Mouse (Mus musculus) midbrain, embryonic 13.5 days (tissue): Measurements from ENCODE around the gene Gm45213. TPM values are rescaled to one million over a fixed set of nuclear protein-coding genes. Genes with fewer than 3 reads are reported as not detected.
"Not testable (repeated sequence)": the region's sequence is repeated elsewhere in the genome, so short reads cannot be mapped to it uniquely, and the experiment has no call there.

ENCODE experiments used
- ATAC-seq: fragments of 200-750 bp; cut with Nextera tagmentation; 2 replicates; pipeline ENCODE4 v1.8.0; 2017; ENCODE audit warnings: mild to moderate bottlenecking, moderate TSS enrichment, moderate library complexity
- H3K27ac ChIP-seq: fragments of 300-500 bp; sonication (generic); 2 replicates; pipeline ENCODE4 v1.5.1; 2015; ENCODE audit warnings: inconsistent platforms, mild to moderate bottlenecking, moderate library complexity
- H3K27me3 ChIP-seq: fragments of 300-500 bp; sonication (generic); 2 replicates; pipeline ENCODE4 v1.6.1; 2015; ENCODE audit warnings: mild to moderate bottlenecking, inconsistent platforms
- H3K36me3 ChIP-seq: fragments of 300-500 bp; sonication (generic); 2 replicates; pipeline ENCODE4 v1.6.1; 2015; ENCODE audit warnings: mild to moderate bottlenecking, inconsistent platforms
- H3K4me1 ChIP-seq: fragments of 300-500 bp; sonication (generic); replicated peaks from 2 replicates; pipeline ENCODE4 v1.6.1; 2015; ENCODE audit warnings: inconsistent platforms
- H3K4me2 ChIP-seq: fragments of 300-500 bp; sonication (generic); replicated peaks from 2 replicates; pipeline ENCODE4 v1.6.1; 2015; ENCODE audit warnings: moderate library complexity, mild to moderate bottlenecking, inconsistent platforms
- H3K4me3 ChIP-seq: fragments of 300-500 bp; sonication (generic); replicated peaks from 2 replicates; pipeline ENCODE4 v1.5.1; 2015; ENCODE audit warnings: mild to moderate bottlenecking, inconsistent platforms
- H3K9ac ChIP-seq: fragments of 300-500 bp; sonication (generic); replicated peaks from 2 replicates; pipeline ENCODE4 v1.6.1; 2015; ENCODE audit warnings: mild to moderate bottlenecking, inconsistent platforms
- H3K9me3 ChIP-seq: fragments of 300-500 bp; sonication (generic); 2 replicates; pipeline ENCODE4 v1.6.1; 2016; ENCODE audit warnings: mild to moderate bottlenecking, inconsistent platforms
- WGBS: fragments of 180-500 bp; shearing (Covaris S2); methylation state at CpG from one replicate; pipeline ENCODE4 v1.1.7; 2015; 5-methylcytosine and 5-hydroxymethylcytosine counted together
- polyA plus RNA-seq: library from polyadenylated mRNA; unstranded; fragments of >200 nt; fragmentation: Nextera tagmentation; extraction: Ambion mirVana; gene quantifications from 2 replicates; pipeline ENCODE4 v1.2.1, GENCODE M21; 2015

Gene Gm45213
- polyA plus RNA-seq, 1 experiment from 2014 or later: not detected

- ATAC-seq: no peak
- H3K4me2 ChIP-seq: no peak overlapping the region
- H3K9ac ChIP-seq: no peak overlapping the region
- no peaks in the 10 kb centered on the region for H3K4me1 ChIP-seq
- H3K36me3 ChIP-seq: no peaks in the 10 kb centered on the region
- no peak overlapping the region for H3K4me3 ChIP-seq
- no peaks in the 10 kb centered on the region for H3K9me3 ChIP-seq
- no peaks in the 10 kb centered on the region for H3K27me3 ChIP-seq
- no peak overlapping the region for H3K27ac ChIP-seq
- 70% methylated on average over 6 of the region's 6 CpGs for WGBS
These were observed 14.5 kb upstream of the Gm45213 start for GRCm38 (mm10) chr7:66028766-66029512.

GRCm38 (mm10) chr7:66036809-66037208 is 6.6 kb upstream of the Gm45213 start:
- Histone ChIP-seq H3K27ac (no peak overlapping the region), H3K9me3 (no peaks in the 10 kb centered on the region), H3K4me3 (no peak overlapping the region), H3K4me1 (0 out of 2 replicates have a peak, but pooled peaks cover 5% of the 10 kb centered on the region), H3K27me3 (no peaks in the 10 kb centered on the region), H3K4me2 (no peak overlapping the region), H3K9ac (no peak overlapping the region), H3K36me3 (no peaks in the 10 kb centered on the region)
- ATAC-seq: no peak
- 73% methylated on average over 8 of the region's 8 CpGs for WGBS

GRCm38 (mm10) chr7:66038261-66038660 is 5.1 kb upstream of the Gm45213 start:
- Histone ChIP-seq H3K4me3 (no peak overlapping the region), H3K9ac (no peak overlapping the region), H3K27me3 (no peaks in the 10 kb centered on the region), H3K4me1 (0 out of 2 replicates have a peak, but pooled peaks cover 5% of the 10 kb centered on the region), H3K36me3 (no peaks in the 10 kb centered on the region), H3K9me3 (no peaks in the 10 kb centered on the region), H3K27ac (no peak overlapping the region; the same call in 1 of the 2 replicates), H3K4me2 (no peak overlapping the region)
- ATAC-seq: no peak
- 87% methylated on average over 3 of the region's 3 CpGs for WGBS

GRCm38 (mm10) chr7:66038730-66039129 is 4.7 kb upstream of the Gm45213 start:
- WGBS: 88% methylated on average over 11 of the region's 11 CpGs
- no peak overlapping the region for H3K27ac ChIP-seq
- H3K9ac ChIP-seq: no peak overlapping the region
- no peak for ATAC-seq
- H3K27me3 ChIP-seq: no peaks in the 10 kb centered on the region
- H3K4me1 ChIP-seq: 0 out of 2 replicates have a peak, but pooled peaks cover 10% of the 10 kb centered on the region
- H3K4me2 ChIP-seq: no peak overlapping the region
- H3K36me3 ChIP-seq: no peaks in the 10 kb centered on the region
- no peak overlapping the region for H3K4me3 ChIP-seq
- H3K9me3 ChIP-seq: no peaks in the 10 kb centered on the region

- 77% methylated on average over 18 of the region's 18 CpGs for WGBS
- Histone ChIP-seq H3K4me2 (no peak overlapping the region), H3K27ac (no peak overlapping the region), H3K4me1 (peaks cover 24% of the 10 kb centered on the region), H3K36me3 (no peaks in the 10 kb centered on the region), H3K4me3 (no peak overlapping the region), H3K27me3 (no peaks in the 10 kb centered on the region), H3K9ac (no peak overlapping the region), H3K9me3 (no peaks in the 10 kb centered on the region)
- ATAC-seq: no peak
These were observed 3.2 kb upstream of the Gm45213 start for GRCm38 (mm10) chr7:66040026-66040814.

- Histone ChIP-seq H3K27me3 (no peaks in the 10 kb centered on the region), H3K9me3 (no peaks in the 10 kb centered on the region), H3K36me3 (no peaks in the 10 kb centered on the region), H3K9ac (no peak overlapping the region), H3K4me2 (no peak overlapping the region), H3K4me3 (no peak overlapping the region), H3K27ac (no peak overlapping the region), H3K4me1 (peaks cover 37% of the 10 kb centered on the region)
- WGBS: 40% methylated on average over 9 of the region's 9 CpGs
- peak; percentile 29; the same call in 1 of the 2 replicates for ATAC-seq
These were observed 1.2 kb downstream of the Gm45213 start for GRCm38 (mm10) chr7:66044617-66045016.

GRCm38 (mm10) chr7:66046921-66047918 is 3.8 kb downstream of the Gm45213 start:
- Histone ChIP-seq H3K4me1 (peaks cover 37% of the 10 kb centered on the region), H3K9ac (no peak overlapping the region), H3K27ac (no peak overlapping the region; the same call in 1 of the 2 replicates), H3K4me2 (no peak overlapping the region), H3K9me3 (no peaks in the 10 kb centered on the region), H3K27me3 (no peaks in the 10 kb centered on the region), H3K36me3 (no peaks in the 10 kb centered on the region), H3K4me3 (no peak overlapping the region)
- no peak for ATAC-seq
- 59% methylated on average over 17 of the region's 17 CpGs for WGBS

- no peak for ATAC-seq
- Histone ChIP-seq H3K4me1 (peaks cover 37% of the 10 kb centered on the region), H3K36me3 (no peaks in the 10 kb centered on the region), H3K27me3 (no peaks in the 10 kb centered on the region), H3K9ac (no peak overlapping the region), H3K4me2 (no peak overlapping the region), H3K27ac (no peak overlapping the region), H3K4me3 (no peak overlapping the region), H3K9me3 (no peaks in the 10 kb centered on the region)
- 69% methylated on average over 4 of the region's 4 CpGs for WGBS
These were observed 4.6 kb downstream of the Gm45213 start for GRCm38 (mm10) chr7:66047975-66048374.

GRCm38 (mm10) chr7:66048446-66049230 is 5.2 kb downstream of the Gm45213 start:
- Histone ChIP-seq H3K4me1 (peaks cover 33% of the 10 kb centered on the region), H3K4me2 (no peak overlapping the region), H3K27ac (no peak overlapping the region), H3K27me3 (no peaks in the 10 kb centered on the region), H3K4me3 (no peak overlapping the region), H3K36me3 (no peaks in the 10 kb centered on the region), H3K9ac (no peak overlapping the region), H3K9me3 (no peaks in the 10 kb centered on the region)
- WGBS: 79% methylated on average over 12 of the region's 12 CpGs
- no peak for ATAC-seq

- Histone ChIP-seq H3K4me2 (no peak overlapping the region), H3K9me3 (no peaks in the 10 kb centered on the region), H3K36me3 (no peaks in the 10 kb centered on the region), H3K27me3 (peaks cover 4% of the 10 kb centered on the region; the same call in 1 of the 2 replicates), H3K4me1 (no peaks in the 10 kb centered on the region), H3K27ac (no peak overlapping the region), H3K4me3 (no peak overlapping the region), H3K9ac (no peak overlapping the region)
- ATAC-seq: no peak
- WGBS: 90% methylated on average over 4 of the region's 4 CpGs
These were observed 10.6 kb downstream of the Gm45213 start for GRCm38 (mm10) chr7:66053946-66054483.

- H3K27me3 ChIP-seq, H3K9me3 ChIP-seq: not testable (repeated sequence)
- 19% methylated on average over 2 of the region's 2 CpGs for WGBS
These were observed 12.0 kb downstream of the Gm45213 start for GRCm38 (mm10) chr7:66055356-66055755.

More at GRCm38 (mm10) chr7:66055356-66055755, 12.0 kb downstream of the Gm45213 start:
- H3K4me1 ChIP-seq, H3K27ac ChIP-seq, H3K4me3 ChIP-seq, H3K9ac ChIP-seq, ATAC-seq, H3K4me2 ChIP-seq, H3K36me3 ChIP-seq: not testable (repeated sequence)
